Mouse (Mus musculus) telencephalon, adult 2 months (tissue): ENCODE data around the gene Sycp2l.
A peak's percentile ranks its signal among the peaks of the same experiment; 100 is the strongest.
"Not testable (repeated sequence)": the region's sequence is repeated elsewhere in the genome, so short reads cannot be mapped to it uniquely, and the experiment has no call there.

Experiments used
- DNase-seq: peaks from one replicate; pipeline ENCODE4 v3.0.0-alpha.2; 2011; ENCODE audit warnings: low read depth, low spot score

Gene Sycp2l

DNA sequence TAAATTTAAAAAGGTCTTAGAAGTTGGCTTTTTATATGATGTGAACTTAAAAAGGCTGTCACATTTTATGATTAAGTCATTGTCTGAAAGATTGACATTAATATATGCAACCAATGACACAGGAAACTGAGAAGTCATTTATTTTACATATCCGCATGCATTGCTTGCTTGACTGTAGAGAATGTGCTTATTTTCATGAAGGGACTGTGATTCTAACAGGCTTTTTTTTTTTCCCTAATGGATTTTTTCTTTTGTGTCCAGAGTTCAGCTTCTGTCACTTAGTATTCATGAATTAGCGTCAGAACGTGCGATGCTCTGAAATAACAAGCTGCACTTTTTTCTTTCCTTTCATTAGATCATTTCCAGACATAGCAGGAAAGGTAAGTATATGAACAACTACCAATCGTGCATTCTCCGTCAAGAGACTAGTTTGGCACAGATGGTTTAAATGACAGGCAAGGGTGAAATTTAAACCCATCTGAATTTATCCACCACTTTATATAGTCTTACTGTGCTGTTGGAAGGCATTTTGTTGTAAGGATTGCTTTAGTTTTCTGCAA lies 9.6 kb downstream of the Sycp2l start:
- DNase-seq = no peak

DNA sequence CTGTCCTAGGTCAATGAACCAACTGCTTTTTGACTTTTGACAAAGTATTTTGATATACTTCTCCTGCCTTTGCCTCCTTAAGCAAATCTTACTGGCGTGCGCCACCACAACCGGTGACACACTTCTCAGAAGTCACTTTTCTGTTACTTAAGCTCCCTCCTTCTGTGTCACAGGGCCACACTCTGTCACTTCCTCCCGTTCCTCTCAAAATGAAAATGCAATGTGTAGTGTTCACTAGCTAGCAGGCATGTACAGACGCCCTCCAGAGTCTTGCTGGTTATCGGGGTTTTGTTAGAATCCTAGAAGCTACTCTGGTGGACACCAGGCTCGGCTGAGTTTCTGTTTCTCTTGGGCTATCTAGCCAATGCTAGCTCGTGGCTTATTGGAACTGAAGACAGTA lies 14.2 kb downstream of the Sycp2l start:
- DNase-seq = no peak

DNA sequence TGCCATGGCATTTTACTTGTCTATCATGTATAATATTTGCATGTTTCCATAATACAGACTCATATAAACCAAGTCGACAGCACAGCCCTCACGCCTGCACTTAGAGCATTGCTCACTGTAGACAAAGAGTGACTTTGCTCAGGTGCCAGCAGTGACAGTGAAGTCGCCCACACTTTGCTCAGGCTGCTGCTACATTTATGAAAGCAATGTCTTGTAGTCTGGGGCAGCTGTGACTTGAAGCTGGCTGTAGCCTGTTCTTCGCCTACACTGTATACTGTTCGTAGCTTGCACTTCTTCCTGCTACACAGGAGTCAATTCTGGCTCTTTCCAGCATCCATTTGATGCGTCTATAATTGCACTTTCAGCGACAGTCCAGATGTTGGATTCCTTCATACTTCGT lies 15.0 kb downstream of the Sycp2l start:
- peak; percentile 28 for DNase-seq

DNA sequence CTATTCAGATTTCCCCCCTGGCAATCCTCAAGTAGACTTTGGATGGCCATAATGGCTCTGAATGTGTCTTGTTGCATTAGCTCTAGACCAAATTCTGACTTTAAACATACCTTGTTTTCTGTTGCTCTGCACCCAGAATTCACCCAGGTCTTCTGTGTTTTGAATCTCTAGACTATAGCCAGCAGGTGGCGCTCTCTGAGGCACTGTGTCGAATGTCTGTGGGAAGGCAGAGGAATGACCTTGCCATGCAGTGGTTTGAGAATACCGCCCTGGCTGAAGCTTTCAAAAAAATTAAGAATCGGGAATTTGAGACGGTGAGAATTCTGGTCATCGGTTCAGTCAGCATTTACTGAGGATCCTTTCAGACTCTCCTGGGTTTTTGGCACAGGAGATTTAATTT lies 20.8 kb downstream of the Sycp2l start:
- DNase-seq = peak; percentile 23

DNA sequence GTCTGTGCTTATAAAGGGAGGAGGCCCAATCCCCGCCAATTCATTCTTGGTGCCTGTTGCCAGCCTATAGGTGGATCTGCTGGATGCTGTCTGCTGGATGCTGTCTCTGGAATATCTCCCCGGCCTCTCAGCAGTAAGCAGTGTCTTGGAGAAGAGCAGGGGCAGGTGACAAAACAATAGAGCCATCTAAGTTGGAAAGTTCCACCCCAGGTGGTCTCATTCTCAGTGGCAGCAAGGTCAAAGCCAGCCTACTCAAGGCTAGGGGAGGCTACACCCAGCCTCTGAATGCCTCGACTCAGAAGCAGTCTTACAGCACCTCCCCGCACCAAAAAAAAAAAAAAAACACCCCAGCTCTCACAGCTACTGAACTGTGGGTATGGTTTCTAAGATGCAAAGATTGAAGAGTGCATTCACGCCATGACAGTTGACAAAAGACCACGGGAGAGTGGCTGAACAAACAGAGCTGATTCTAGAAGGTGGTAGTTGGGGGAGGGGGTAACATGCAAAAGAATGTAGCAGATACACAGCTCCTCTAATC lies 31.4 kb downstream of the Sycp2l start:
- DNase-seq = no peak

DNA sequence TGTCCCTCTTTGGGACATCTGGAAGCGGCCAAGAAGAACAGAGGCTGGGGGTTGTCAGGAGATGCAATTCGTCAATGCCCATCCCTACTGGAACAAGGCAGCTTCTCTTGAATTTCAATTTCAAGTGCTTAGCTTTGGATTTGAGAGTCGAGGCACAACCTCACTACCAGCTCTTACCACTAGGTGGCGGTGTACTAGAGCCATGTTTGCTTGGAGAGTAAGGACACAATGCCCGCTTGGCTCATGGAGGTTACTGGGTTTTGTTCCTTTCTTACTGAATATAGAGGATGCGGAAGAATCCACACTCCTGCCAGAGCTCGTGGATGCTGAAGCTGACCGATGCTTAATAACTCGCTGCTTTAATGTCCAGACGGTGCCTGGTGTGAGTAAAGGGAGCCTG lies 32.2 kb downstream of the Sycp2l start:
- peak; percentile 59 for DNase-seq

DNA sequence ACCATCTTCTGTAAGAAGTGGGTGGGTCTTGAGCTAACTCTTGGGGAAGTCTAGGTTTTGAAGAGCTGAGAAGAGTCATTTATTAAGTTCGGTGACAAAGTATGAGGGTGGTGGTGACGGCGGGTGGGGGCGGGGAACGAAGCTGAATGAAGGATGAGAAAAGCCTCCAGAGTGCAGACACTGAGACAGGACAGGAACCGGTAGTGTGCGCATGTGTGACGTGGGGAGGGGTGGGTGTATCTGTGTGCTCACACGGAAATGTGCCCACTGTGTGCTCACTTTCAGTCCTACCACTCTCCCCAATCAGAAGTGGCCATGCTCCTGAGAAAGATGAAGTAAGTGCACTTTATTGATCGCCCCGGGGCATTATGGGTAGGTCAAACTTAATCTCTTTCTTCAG lies 39.0 kb downstream of the Sycp2l start:
- no peak for DNase-seq

DNA sequence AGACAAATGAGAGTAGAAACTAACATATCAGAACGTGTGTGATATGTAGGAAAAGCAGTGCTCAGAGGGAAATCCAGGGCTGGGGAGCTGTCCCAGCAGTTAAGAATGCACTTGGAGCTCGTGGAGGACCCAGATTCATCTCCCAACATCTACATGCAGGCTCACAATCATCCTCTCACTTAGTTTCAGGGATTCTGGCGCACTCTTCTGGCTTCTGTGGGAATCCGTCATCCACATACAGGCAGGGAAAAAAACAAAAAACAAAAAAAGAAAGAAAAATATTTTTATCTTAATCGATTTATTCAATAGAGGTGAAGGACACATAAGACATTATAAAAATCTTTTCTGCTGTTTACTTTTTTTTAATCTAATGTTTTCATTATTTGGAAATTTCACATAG lies 44.3 kb downstream of the Sycp2l start:
- DNase-seq = no peak

DNA sequence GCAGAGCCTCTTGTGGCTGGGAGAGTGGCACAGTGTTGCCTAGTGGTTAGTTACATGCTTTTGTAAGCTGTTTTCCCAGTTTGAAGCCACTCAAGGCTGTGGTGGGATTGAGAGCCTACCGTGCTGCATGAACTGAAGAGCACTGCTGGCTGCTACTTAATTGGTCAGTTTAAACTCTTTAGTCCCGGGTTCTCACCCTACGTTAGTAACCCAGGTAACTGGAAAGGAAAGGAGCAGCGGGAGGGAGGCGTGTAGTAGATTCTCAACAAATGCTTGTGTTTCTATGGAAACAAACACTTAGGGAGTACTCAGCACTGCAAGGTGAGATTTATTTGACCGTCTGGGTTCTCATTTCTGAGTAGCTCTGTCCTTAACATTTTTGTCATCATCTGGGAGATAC lies 73.8 kb downstream of the Sycp2l start:
- DNase-seq = no peak

DNA sequence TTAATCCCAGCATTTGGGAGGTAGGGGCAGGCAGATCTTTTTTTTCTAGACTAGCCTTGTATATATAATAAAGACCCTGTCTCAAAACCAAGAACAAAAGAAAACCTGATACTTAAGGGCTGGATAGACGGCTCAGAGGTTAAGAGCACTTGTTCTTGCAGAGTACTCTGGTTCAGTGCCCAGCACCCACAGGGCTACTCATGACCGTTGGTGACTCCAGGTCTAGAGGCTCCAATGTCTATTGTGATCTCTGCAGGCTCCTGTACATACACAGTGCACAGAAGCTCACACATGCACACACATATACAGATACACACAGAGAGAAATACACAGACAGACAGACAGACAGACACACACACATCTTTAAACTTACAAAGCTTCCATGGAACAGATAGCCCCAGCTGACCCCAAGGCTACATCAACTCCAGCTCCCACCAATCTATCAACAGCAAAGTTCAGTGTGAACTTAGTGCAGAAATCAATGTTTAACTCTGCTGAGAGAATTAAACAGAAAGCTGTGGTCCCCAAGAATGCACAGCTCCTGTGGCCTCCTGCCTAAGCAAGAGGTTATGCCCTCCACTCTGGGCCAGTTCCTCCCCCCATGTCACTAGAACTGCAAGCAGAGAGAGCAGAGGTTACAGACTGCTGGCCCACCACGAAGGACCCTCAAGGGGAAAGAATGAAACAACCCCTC lies 81.7 kb downstream of the Sycp2l start:
- DNase-seq = no peak

DNA sequence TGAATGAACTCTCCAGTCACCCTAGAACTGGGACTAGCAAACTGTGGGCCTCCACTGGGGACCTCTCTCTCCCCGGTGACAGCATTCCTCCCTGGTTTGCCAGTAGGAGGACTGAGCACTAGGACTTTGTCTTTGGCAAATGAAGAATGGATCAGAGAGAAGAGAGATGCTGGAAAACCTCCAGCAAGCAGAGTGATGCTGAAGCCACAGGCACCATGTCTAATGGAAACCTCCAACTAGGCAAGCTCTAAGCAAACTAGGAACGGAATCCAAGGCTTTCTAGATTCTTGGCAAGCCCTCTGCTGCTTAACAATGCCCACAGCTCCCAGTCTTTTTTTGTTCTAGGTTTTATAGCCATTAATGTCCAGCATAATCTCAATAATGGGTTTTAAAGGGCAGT lies 86.8 kb downstream of the Sycp2l start:
- no peak for DNase-seq

DNA sequence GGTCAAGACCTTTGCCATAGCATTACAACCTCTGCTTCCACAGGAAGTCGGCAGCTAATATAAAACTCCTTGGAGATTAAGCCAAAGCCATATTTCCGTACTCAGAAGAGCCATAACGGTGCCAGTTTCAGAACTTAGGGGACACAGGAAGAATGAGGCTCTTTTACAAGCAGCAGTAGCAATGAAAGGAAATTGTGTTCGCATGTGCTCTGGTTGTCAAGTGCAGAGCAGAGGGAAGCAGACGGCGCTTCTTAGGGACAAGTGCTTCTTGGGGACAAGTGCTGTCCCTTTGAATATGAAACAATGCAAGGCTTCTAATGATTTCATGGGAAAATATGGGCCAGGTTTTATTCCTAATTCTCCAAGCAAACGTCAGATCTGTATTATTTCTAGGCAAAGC lies 89.2 kb downstream of the Sycp2l start:
- no peak for DNase-seq

DNA sequence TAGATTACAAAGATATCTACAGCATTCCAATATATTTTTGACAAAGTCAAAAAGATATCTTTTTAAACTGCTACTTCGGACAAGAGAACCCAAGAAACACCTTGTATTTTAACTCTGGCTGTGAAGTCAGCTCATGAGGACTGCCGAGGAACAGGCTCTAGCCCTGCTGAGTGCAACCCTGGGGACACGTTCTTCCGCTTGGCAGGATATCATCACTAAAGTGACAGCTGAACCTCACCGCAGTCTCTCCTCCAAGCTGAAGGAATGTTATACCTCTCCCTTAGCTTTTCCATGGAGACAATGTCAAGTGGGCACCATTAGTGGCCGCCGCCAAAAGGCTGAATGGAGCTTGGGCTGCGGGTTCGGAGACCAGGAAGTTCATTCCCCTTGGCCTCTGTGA lies 89.6 kb downstream of the Sycp2l start:
- DNase-seq = no peak

DNA sequence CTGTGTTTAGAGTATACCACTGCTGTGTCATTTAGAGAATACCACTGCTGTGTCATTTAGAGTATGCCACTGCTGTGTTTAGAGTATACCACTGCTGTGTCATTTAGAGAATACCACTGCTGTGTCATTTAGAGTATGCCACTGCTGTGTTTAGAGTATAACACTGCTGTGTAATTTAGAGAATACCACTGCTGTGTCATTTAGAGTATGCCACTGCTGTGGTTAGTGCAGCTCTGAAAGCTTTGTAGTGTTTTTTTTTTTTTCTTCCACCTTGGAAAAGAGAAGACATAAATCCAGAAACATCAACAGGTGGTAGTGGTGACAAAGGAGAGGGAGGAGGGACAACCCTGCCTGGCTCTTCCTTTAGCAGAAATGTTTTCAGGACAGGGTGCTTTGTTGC lies 91.5 kb downstream of the Sycp2l start:
- DNase-seq = not testable (repeated sequence)

DNA sequence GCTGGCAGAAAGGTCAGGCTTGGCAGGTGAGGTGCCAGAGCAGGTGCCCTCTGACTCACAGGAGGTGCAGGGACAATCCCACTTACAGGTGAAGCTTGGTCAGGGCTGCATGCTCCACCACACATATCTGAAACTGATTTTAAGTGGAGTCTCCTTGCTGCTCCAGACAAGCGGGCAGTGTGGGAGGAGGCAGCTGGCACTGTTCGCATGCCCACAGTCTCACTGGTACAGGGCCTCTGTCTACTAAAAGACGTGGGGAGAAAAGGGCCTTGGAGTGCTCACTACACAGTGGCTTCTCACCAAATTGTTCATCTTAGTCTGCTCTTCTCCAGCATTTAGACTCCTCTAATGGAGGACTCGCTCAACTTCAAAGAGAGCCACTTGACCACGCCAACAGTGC lies 92.1 kb downstream of the Sycp2l start:
- DNase-seq = peak; percentile 42

DNA sequence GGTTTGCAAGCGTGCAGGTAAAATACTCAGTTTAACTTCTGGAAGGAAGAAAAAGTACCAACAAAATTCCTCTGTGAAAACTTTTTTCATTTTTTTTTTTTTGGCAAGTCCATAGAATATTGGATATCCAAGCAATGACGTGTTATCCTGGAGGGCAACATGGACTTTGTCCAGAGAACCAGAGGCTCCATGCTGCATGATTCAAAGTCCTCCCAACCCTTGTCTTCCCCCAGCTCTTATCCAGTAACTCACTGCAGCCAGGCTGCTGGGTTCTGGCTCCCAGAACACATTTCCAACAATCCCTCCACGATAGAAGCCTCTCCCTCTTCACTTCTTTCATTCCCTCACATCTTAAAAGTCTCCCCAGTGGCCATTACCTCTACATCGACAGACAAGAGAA lies 97.2 kb downstream of the Sycp2l start:
- no peak for DNase-seq

DNA sequence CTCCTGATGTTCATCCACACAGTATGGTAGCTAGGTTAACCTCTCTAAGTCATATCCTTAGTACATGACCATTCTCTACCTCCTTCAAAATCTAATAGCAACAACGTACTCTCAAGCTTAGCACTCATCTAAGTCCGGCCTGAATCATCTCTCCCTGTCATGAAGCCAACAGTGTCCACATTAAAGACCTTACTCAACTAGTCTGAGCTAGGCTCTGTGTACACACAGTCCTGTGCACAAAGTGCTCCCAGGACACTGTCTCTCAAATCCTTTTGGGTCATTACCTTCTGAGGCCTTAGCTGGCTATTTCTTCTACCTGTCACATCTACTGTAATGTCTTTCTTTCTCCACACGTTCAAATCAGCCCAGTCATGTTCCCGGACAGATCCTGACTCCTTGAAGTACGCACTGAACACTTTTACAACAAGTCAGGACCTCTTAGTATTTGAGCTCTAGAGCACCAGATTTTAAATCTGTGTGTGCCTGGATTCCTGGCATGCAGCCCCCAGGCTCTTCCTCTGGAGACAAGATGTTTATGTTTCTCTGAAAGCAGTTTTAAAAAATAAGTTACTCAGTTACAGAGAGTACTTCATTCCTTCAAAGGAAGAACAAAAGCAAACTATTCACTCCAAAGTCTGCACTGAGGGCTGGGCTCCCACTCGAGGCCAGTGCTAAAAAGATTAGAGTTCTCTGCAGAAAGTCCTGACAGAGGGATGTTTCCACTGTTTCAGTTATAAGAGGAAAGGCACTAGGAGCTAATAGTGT lies 98.6 kb downstream of the Sycp2l start:
- DNase-seq = no peak

DNA sequence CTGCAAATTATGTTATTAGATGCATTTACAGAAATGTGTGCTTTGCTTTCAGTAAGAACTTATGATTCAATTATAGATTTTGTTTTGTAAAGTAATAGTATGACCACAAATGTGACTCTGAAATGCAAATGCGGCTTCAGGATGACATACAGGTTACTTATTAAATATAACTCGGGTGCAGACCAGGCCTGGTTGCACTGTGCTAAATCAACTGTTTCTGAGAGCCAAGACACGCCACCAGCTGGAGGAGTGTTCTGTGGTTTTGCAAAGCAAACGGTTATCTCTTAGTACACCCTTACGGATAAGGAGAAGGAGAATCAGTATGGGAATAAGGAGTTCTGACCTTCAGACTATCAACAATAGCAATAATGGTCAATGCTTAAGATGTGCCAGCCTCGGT lies 101.6 kb downstream of the Sycp2l start:
- no peak for DNase-seq

DNA sequence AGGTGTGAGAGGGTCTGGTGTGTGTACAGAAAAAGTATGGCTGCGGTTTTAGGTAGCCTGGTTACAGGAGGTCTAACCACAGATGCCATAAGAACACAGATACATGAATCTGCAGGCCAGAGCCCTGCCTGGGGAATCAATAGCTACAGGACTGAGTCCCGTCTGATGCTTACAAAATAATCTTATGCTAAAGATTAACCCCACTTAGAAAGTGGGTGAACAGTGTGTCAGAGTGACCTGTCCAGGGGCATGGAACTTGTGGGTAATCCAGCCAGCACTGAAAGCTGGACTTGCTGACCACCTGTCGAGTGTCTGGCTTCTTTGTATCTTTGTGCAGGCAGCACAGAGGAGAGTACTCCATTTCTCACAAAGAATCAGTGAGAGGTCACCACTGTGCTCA lies 102.1 kb downstream of the Sycp2l start:
- DNase-seq = no peak

DNA sequence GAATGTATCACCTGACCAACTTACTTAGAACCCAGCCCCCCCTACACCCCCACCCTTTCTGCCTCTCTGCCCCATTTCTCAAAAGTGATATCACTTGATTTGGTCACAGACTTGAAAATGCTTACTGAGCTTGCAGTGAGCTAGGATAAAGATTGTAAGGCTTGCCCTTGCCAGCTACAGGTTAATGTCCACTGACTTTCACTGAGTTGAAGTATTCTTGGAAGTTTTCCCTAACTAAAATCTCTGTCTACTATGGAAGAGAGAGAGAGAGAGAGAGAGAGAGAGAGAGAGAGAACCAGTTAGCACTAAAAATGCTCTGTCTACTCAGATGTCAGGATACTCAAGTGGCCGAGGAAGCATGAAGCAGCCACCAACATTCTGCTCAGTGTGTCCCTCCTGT lies 104.9 kb downstream of the Sycp2l start:
- DNase-seq = no peak

DNA sequence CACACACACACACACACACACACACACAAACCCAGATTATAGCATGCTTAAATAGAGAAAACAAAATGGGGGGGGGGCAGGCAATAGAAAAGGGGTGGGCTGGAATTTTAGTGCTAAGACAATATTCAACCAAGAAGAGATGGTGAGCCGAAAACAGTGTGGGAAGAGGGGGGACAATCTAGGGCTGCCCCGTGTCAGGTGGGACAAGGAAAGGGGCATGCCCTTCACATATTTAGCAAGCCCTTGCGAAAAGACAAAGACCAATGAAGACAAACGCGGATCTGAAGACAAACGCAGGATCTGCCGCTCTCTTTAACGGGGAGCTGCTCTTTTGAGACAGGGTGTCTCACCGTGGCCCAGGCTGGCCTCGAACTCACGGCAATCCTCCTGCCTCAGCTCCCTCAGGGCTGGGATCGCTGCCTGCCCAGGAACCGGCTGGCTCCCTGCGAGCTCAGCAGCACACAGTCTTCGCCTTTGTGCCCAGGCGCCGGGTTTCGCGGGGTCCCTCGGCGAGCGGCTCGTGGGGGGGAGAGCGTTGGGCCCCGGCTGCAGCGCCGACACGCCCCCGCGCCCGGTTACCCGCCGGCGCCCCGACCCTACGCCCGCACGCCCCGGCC lies 105.7 kb downstream of the Sycp2l start:
- DNase-seq = no peak

DNA sequence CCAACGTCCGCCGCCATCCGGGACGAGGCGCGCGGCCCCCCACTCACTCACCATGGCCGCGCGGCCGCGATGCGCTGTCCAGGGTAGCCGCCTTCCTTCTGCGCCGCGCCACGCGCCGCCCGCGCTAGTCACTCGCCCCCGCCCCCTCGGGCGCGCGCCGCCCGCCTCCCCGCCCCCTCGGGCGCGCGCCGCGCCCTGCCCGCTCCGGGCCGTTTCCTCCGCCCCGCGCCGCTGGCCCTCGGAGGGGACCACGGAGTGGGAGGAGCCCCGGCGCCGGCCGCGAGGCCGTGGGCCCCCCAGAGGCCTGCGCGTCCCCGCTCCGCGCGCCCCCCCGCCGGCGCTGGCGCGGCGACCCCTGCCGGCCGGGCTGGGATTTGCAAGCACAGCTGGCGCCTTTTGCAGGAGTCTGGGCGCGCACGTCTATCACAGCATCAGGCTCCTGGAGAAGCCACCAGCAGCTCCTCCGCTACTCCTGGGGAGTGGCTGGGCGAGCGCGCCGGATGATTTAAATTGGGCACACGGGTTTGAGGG lies 106.3 kb downstream of the Sycp2l start, which contains the start of gene Elovl2:
Elovl2 (minus strand) TSS at position 102 of the 531 bp plus-strand sequence.
- no peak for DNase-seq
